Mouse (Mus musculus): Measurements from ENCODE around the gene Golga3.

Golga3 gene

DNA sequence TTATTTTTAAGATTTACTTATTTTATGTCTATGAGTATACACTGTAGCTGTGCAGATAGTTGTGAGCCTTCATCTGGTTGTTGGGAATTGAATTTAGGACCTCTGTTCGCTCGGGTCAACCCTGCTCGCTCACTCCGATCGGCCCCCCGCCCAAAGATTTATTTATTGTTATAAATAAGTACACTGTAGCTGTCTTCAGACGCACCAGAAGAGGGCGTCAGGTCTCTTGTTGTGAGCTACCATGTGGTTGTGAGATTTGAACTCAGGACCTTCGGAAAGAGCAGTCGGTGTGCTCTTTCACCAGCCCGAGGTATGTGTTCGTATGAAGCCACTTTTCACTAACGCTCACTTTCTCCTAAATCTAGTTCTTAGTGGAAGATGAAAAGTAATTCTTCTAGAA is 55.1 kb downstream of the Golga3 start:
- DNase-seq = peak in 1 of 2 experiments; percentile 11

DNA sequence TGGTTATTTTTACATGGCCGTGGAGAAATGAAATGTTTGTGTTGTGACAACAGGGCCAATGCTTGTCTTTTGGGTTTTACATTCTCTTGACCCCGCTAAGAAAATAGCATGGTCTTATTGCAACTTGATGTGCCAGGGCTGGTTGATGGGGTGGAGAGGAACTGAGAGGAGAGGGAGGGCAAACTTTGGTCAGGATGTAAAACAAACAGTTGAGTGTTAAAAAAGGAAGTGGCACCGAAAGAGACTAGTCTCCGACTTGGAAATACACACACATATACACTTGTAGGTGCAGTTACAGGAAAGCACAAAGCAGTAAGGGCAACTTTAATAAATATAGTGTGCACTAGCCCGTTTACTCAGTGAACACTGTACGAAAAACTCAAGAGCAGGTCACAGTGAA is 55.8 kb downstream of the Golga3 start:
- DNase-seq = no peak

DNA sequence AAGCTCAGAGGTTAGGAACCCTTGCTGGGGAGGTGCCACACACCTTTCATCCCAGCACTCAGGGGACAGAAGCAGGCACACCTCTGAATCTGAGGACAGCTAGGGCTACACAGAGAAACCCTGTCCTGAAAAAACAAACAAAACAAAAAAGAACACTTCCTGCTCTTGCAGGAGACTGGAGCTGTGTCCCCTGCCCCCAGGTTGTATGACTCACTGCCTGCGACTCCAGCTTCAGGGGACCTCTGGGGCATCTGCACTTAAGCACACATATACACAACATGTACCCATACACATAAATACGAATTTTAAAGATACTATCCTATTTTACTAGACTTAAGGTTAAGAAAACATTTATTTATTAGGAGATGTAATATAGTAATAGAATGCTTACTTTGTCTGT is 67.6 kb downstream of the Golga3 start:
- no peak for DNase-seq

DNA sequence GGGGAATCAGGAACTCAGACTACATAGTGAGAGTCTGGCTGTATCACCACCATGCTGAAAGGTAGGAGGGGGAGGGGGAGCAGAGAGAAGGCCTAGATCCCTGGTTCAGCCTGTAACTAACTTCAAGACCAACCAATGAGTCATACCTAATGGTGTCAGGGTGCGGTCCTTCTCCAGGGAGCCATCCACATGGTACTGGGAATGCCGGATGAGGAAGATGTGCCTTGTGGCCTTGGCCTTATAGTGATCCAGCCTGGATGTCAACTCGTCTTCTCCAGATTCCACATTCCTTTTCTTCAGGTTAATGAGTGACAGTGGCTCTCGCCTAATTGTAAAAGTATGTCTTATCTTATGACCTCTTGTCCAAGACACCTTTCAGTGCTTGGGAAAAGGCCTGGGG is 90.4 kb downstream of the Golga3 start:
- DNase-seq = no peak

DNA sequence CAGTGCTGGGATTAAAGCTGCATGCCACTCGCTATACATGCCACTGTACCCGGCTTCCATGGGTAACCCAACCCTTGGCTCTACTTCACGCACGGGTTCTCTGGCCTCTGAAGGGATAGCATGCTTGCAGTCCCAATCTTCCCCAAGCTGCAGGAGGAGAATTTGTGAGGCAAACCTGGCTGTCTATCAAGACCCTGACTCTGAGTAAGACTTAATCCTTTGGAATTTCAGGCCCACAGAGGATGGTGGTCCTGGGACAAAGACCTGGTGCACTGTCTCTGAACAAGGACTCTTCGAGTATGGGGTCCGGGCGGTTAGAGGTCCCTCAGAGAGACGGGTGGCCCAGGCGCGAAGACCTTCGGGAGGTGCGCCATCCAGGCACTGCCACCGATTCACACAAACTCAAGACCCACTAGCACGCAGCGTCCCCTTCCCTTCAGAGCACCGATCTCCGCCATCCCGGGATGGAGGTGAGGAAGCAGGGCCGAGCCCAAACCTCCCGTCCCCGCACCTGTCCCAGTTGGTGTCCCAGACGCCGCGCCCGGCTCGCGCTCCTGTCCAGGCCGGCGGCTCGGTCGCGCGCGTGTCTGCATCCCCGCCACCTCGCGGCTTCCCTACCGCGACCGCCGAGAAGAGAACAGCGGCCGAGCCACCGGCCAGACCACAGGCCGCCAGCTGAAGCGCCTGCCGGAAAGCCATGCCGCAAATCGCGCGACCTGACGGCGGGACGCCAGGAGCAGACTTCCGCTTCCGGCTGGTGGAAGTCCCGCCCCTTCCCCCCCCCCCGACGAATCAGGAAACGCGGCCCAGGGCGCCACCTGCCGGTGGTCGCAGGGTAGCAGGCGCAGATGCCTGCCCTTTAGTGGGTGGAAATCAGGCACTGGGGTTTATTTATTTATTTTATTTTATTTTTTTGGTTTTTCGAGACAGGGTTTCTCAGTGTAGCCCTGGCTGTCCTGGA is 92.9 kb downstream of the Golga3 start, which contains the start of gene Pgam5:
Pgam5 (minus strand) TSS at position 773 of the 961 bp plus-strand sequence.
- DNase-seq = peak; percentile 83 to 85

DNA sequence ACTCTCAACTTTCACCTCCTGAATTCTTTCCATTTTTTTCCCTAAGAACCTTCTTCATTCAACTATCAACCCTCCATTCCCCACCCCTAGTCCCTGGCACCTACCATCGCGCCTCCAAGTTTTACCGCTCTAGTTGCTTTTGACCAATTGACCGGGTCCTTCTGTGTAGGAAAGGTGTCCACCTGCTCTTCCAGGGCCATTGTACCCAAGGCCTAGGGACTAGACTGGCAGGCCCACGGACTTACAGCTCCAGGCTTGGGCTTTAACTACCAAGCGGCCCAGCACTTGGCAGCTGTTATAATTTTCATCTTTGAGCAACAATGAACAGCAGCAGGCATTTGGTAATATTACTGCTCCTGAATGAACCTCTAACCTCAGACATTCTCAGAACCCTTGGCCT is 93.7 kb downstream of the Golga3 start:
- DNase-seq = no peak

DNA sequence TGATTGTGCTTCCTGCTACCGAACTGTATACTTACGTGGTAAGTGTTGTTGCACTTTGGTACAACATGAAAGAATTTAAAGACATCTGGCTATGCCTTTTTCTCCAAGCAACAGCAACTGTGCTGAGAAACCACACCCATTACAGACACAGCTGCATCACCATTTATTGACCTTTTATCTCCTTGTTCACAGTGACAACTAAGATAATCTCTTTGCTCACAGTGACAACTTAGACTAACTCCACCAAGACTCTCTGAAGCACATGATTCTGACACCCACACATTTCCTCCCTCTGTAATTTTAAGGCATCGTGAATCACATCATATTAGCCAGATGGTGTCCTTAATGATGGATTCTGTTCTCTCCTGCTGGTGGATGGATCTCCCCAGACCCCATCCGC is 97.6 kb downstream of the Golga3 start:
- no peak for DNase-seq

DNA sequence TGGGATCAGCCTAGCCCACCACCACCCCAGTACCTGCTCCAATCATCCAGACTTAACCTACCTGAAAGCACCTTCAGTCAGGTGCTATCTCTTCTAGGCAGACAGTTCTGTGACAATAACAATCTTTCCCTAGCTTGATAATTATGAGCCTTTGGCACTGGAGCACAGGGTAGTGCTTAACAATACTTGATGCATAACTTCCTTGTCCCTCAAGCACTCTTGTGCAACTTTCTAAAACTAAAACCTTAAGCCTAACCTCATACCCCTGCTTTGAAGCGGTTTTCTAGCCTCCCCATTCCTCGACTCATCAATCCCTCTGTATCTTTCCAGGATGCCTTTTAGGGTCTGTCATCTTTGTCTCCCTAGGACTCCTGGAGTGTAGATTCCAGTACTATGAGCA is 98.3 kb downstream of the Golga3 start:
- no peak for DNase-seq
